Mouse (Mus musculus): ENCODE results near the gene Pdia3.

GRCm38 (mm10) chr2:121456692-121457642 lies 43.4 kb downstream of the Pdia3 start, which contains the start of gene Serinc4:
- TF ChIP-seq CTCF (IDR thresholded peaks at IDR 0.05) = no peak
- peak; percentile 81 for TF ChIP-seq POLR2A (IDR thresholded peaks at IDR 0.05; ENCODE audit: insufficient read depth, low read depth, low read length)
